Mouse (Mus musculus) testis, adult 2 months (tissue): ENCODE measurements around the gene Lats1.

Source experiments
- CTCF ChIP-seq: fragments of 200-500 bp; IDR thresholded peaks from 2 replicates; pipeline ENCODE4 v1.5.1; 2012; ENCODE audit warnings: low read depth, mild to moderate bottlenecking, inconsistent platforms, low read length, moderate library complexity; ENCODE audit not compliant: control insufficient read depth, insufficient read depth, insufficient replicate concordance
- POLR2A ChIP-seq: fragments of 200-500 bp; IDR thresholded peaks from 2 replicates; pipeline ENCODE4 v1.6.1; 2012; ENCODE audit warnings: low read depth, mild to moderate bottlenecking, inconsistent platforms, low read length, moderate library complexity; ENCODE audit not compliant: control insufficient read depth

DNA sequence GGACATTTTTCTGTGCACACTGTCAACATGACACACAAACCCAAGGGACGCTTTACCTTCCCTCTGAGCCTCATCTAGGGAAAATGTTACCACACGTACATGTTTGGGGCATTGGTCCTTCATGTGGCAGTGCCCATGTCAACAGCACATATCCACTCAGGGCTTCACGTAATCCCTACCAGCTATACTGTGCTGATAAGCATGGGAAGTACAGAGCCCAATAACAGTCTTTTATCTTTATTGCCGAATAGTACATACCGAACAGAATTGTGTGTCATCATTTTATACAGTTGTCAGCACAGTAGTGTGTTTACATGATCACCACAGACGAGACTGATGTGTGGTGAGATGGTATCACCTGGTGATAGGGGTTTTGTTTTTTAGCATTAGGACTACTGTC, 5.9 kb downstream of the Lats1 start:
- TF ChIP-seq CTCF (no peak), POLR2A (no peak)
